Mouse (Mus musculus): ENCODE measurements around the gene Gnl3l. TPM values are rescaled to one million over a fixed set of nuclear protein-coding genes. Genes with fewer than 3 reads are reported as not detected.
A peak's percentile ranks its signal among the peaks of the same experiment; 100 is the strongest.

Gene Gnl3l
- polyA plus RNA-seq, 1 experiment from 2014 or later = 8.7 TPM

- Histone ChIP-seq H3K4me1 (ENCODE audit: control insufficient read depth, low read depth, low read length) (no peaks in the 10 kb centered on the region), H3K27me3 (ENCODE audit: control insufficient read depth, insufficient read depth, low read depth, low read length) (no peaks in the 10 kb centered on the region), H3K36me3 (ENCODE audit: control insufficient read depth, insufficient read depth) (peaks cover 2% of the 10 kb centered on the region; the same call in 1 of the 2 replicates), H3K4me3 (ENCODE audit: low read depth, low read length) (no peak overlapping the region), H3K4me2 (ENCODE audit: low read depth, low read length) (no peak overlapping the region), H3K9me3 (replicated peaks; ENCODE audit: control insufficient read depth, low read length) (no peaks in the 10 kb centered on the region), H3K27ac (ENCODE audit: low read length) (no peak overlapping the region), H3K9ac (ENCODE audit: low read depth, low read length) (no peak overlapping the region)
- ATAC-seq (ENCODE audit: low read depth) = no peak
- WGBS (ENCODE audit: insufficient replicate concordance) = 45% methylated on average over 1 of the region's 1 CpGs
Measured at GRCm38 (mm10) chrX:150981621-150982020, 35.5 kb downstream of the Gnl3l start.

GRCm38 (mm10) chrX:150975424-150975823, 41.7 kb downstream of the Gnl3l start:
- no peak overlapping the region for H3K9ac ChIP-seq (ENCODE audit: low read depth, low read length)
- H3K4me3 ChIP-seq (ENCODE audit: low read depth, low read length) = no peak overlapping the region
- no peak for ATAC-seq (ENCODE audit: low read depth)
- H3K27me3 ChIP-seq (ENCODE audit: control insufficient read depth, insufficient read depth, low read depth, low read length) = no peaks in the 10 kb centered on the region
- H3K4me1 ChIP-seq (ENCODE audit: control insufficient read depth, low read depth, low read length) = no peaks in the 10 kb centered on the region
- no peaks in the 10 kb centered on the region for H3K36me3 ChIP-seq (ENCODE audit: control insufficient read depth, insufficient read depth)
- no peak overlapping the region for H3K27ac ChIP-seq (ENCODE audit: low read length)
- H3K9me3 ChIP-seq (replicated peaks; ENCODE audit: control insufficient read depth, low read length) = no peaks in the 10 kb centered on the region
- WGBS (ENCODE audit: insufficient replicate concordance) = 81% methylated on average over 5 of the region's 5 CpGs
- H3K4me2 ChIP-seq (ENCODE audit: low read depth, low read length) = no peak overlapping the region

- no peaks in the 10 kb centered on the region for H3K9me3 ChIP-seq (replicated peaks; ENCODE audit: control insufficient read depth, low read length)
- no peaks in the 10 kb centered on the region for H3K4me1 ChIP-seq (ENCODE audit: control insufficient read depth, low read depth, low read length)
- H3K9ac ChIP-seq (ENCODE audit: low read depth, low read length) = no peak overlapping the region
- H3K4me3 ChIP-seq (ENCODE audit: low read depth, low read length) = no peak overlapping the region
- no peak overlapping the region for H3K27ac ChIP-seq (ENCODE audit: low read length)
- no peaks in the 10 kb centered on the region for H3K27me3 ChIP-seq (ENCODE audit: control insufficient read depth, insufficient read depth, low read depth, low read length)
- no peak overlapping the region for H3K4me2 ChIP-seq (ENCODE audit: low read depth, low read length)
- ATAC-seq (ENCODE audit: low read depth) = no peak
- 9% methylated on average over 2 of the region's 2 CpGs for WGBS (ENCODE audit: insufficient replicate concordance)
- H3K36me3 ChIP-seq (ENCODE audit: control insufficient read depth, insufficient read depth) = no peaks in the 10 kb centered on the region
Measured at GRCm38 (mm10) chrX:150963027-150963426, 54.1 kb downstream of the Gnl3l start.

GRCm38 (mm10) chrX:150960702-150961101, 56.4 kb downstream of the Gnl3l start:
- Histone ChIP-seq H3K4me2 (ENCODE audit: low read depth, low read length) (no peak overlapping the region), H3K9me3 (replicated peaks; ENCODE audit: control insufficient read depth, low read length) (no peaks in the 10 kb centered on the region), H3K36me3 (ENCODE audit: control insufficient read depth, insufficient read depth) (no peaks in the 10 kb centered on the region), H3K4me3 (ENCODE audit: low read depth, low read length) (no peak overlapping the region), H3K27me3 (ENCODE audit: control insufficient read depth, insufficient read depth, low read depth, low read length) (no peaks in the 10 kb centered on the region), H3K4me1 (ENCODE audit: control insufficient read depth, low read depth, low read length) (no peaks in the 10 kb centered on the region), H3K27ac (ENCODE audit: low read length) (no peak overlapping the region), H3K9ac (ENCODE audit: low read depth, low read length) (no peak overlapping the region)
- WGBS (ENCODE audit: insufficient replicate concordance) = 56% methylated on average over 5 of the region's 5 CpGs
- ATAC-seq (ENCODE audit: low read depth) = no peak

GRCm38 (mm10) chrX:150956522-150957300, 60.4 kb downstream of the Gnl3l start:
- ATAC-seq (ENCODE audit: low read depth) = peak; percentile 86
- 20% methylated on average over 25 of the region's 25 CpGs for WGBS (ENCODE audit: insufficient replicate concordance)

GRCm38 (mm10) chrX:150956016-150956415, 61.1 kb downstream of the Gnl3l start:
- no peak overlapping the region for H3K27ac ChIP-seq (ENCODE audit: low read length)
- no peak overlapping the region for H3K4me3 ChIP-seq (ENCODE audit: low read depth, low read length)
- no peaks in the 10 kb centered on the region for H3K36me3 ChIP-seq (ENCODE audit: control insufficient read depth, insufficient read depth)
- no peaks in the 10 kb centered on the region for H3K4me1 ChIP-seq (ENCODE audit: control insufficient read depth, low read depth, low read length)
- no peak for ATAC-seq (ENCODE audit: low read depth)
- no peak overlapping the region for H3K9ac ChIP-seq (ENCODE audit: low read depth, low read length)
- no peaks in the 10 kb centered on the region for H3K9me3 ChIP-seq (replicated peaks; ENCODE audit: control insufficient read depth, low read length)
- H3K27me3 ChIP-seq (ENCODE audit: control insufficient read depth, insufficient read depth, low read depth, low read length) = peaks cover 2% of the 10 kb centered on the region; the same call in 1 of the 2 replicates
- H3K4me2 ChIP-seq (ENCODE audit: low read depth, low read length) = peak overlapping the region; percentile 44; the same call in 1 of the 2 replicates
- WGBS (ENCODE audit: insufficient replicate concordance) = 73% methylated on average over 1 of the region's 1 CpGs

More at GRCm38 (mm10) chrX:150956522-150957300, 60.4 kb downstream of the Gnl3l start:
- Histone ChIP-seq H3K4me3 (ENCODE audit: low read depth, low read length) (no peak overlapping the region), H3K4me2 (ENCODE audit: low read depth, low read length) (peak overlapping the region; percentile 44), H3K27ac (ENCODE audit: low read length) (no peak overlapping the region), H3K9me3 (replicated peaks; ENCODE audit: control insufficient read depth, low read length) (no peaks in the 10 kb centered on the region), H3K27me3 (ENCODE audit: control insufficient read depth, insufficient read depth, low read depth, low read length) (peaks cover 2% of the 10 kb centered on the region; the same call in 1 of the 2 replicates), H3K9ac (ENCODE audit: low read depth, low read length) (no peak overlapping the region), H3K4me1 (ENCODE audit: control insufficient read depth, low read depth, low read length) (no peaks in the 10 kb centered on the region), H3K36me3 (ENCODE audit: control insufficient read depth, insufficient read depth) (no peaks in the 10 kb centered on the region)

- H3K9ac ChIP-seq (ENCODE audit: low read depth, low read length) = no peak overlapping the region
- H3K4me2 ChIP-seq (ENCODE audit: low read depth, low read length) = no peak overlapping the region
- 48% methylated on average over 2 of the region's 2 CpGs for WGBS (ENCODE audit: insufficient replicate concordance)
- H3K4me3 ChIP-seq (ENCODE audit: low read depth, low read length) = no peak overlapping the region
- H3K36me3 ChIP-seq (ENCODE audit: control insufficient read depth, insufficient read depth) = no peaks in the 10 kb centered on the region
- no peaks in the 10 kb centered on the region for H3K4me1 ChIP-seq (ENCODE audit: control insufficient read depth, low read depth, low read length)
- no peaks in the 10 kb centered on the region for H3K9me3 ChIP-seq (replicated peaks; ENCODE audit: control insufficient read depth, low read length)
- peaks cover 2% of the 10 kb centered on the region; the same call in 1 of the 2 replicates for H3K27me3 ChIP-seq (ENCODE audit: control insufficient read depth, insufficient read depth, low read depth, low read length)
- ATAC-seq (ENCODE audit: low read depth) = no peak
- no peak overlapping the region for H3K27ac ChIP-seq (ENCODE audit: low read length)
Measured at GRCm38 (mm10) chrX:150955441-150955840, 61.7 kb downstream of the Gnl3l start.

GRCm38 (mm10) chrX:150954721-150955120, 62.4 kb downstream of the Gnl3l start:
- 48% methylated on average over 1 of the region's 1 CpGs for WGBS (ENCODE audit: insufficient replicate concordance)
- Histone ChIP-seq H3K27ac (ENCODE audit: low read length) (no peak overlapping the region), H3K9ac (ENCODE audit: low read depth, low read length) (no peak overlapping the region), H3K9me3 (replicated peaks; ENCODE audit: control insufficient read depth, low read length) (no peaks in the 10 kb centered on the region), H3K36me3 (ENCODE audit: control insufficient read depth, insufficient read depth) (no peaks in the 10 kb centered on the region), H3K4me1 (ENCODE audit: control insufficient read depth, low read depth, low read length) (no peaks in the 10 kb centered on the region), H3K27me3 (ENCODE audit: control insufficient read depth, insufficient read depth, low read depth, low read length) (peaks cover 2% of the 10 kb centered on the region; the same call in 1 of the 2 replicates), H3K4me2 (ENCODE audit: low read depth, low read length) (no peak overlapping the region), H3K4me3 (ENCODE audit: low read depth, low read length) (no peak overlapping the region)
- ATAC-seq (ENCODE audit: low read depth) = no peak

Data from liver, embryonic 16.5 days (tissue).